Mouse (Mus musculus): ENCODE measurements at regions not wholly inside any gene's neighbourhood (a gene's known extent, or its start where the extent isn't known, plus 50 kb on each side); places are given as distances from the start of the nearest gene placed in this dataset.

DNA sequence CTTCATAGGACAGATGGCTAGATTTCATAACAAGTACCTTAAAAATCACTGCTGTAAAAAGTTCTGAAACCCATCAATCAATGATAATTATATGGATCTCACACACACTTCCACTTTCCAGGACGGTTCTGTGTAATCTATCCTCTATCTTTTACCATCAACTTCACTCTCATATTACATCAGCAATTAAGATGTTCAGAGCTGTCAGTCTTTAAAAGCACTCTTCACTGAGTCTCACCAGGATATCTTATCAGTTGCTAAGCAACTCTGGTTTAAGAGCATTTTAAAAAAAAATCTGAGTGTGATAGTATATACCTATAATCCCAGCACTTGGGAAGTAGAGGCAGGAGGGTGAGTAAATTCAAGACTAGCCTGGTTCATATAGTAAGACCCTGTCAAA is 312.0 kb upstream of the Gpr149 start:
- TF ChIP-seq POLR2A (IDR thresholded peaks at IDR 0.05; ENCODE audit: borderline replicate concordance, extremely low read depth, low read depth, low read length) = no peak
- no peak for TF ChIP-seq CTCF (IDR thresholded peaks at IDR 0.05; ENCODE audit: insufficient read depth, low read length)

Measured in lung, adult 2 months (tissue).